Mouse (Mus musculus): ENCODE measurements at regions not wholly inside any gene's neighbourhood (a gene's known extent, or its start where the extent isn't known, plus 50 kb on each side); places are given as distances from the start of the nearest gene placed in this dataset.

- no peak for DNase-seq
These were observed 1069.9 kb downstream of the Synb start for GRCm38 (mm10) chr14:68224152-68224551.

GRCm38 (mm10) chr14:68219025-68219595 lies 1075.0 kb downstream of the Synb start:
- DNase-seq = peak; percentile 82

DNA sequence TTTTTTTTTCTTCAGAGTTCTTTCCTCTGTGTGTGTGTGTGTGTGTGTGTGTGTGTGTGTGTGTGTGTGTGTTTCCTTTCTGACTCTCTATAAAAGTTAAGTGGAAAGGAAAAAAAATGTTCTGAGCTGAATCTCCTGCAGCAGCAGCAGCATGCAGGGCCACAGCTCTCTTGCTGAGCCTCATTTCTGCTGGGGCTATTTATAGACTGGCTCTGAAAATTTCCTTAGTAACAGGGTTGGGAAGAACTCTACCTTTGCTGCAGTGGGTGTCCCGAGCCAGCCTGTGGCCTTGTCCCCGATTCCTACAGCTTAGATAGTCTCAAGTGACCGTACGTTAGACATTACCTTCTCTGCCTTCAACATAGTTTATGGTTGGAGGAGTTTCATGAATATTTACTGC lies 1075.6 kb downstream of the Synb start:
- DNase-seq = peak; percentile 63

GRCm38 (mm10) chr14:68217986-68218385 lies 1076.1 kb downstream of the Synb start:
- no peak for DNase-seq

- DNase-seq = no peak
These were observed 1080.2 kb downstream of the Synb start for GRCm38 (mm10) chr14:68213879-68214278.

- no peak for DNase-seq
These were observed 1095.3 kb downstream of the Synb start for GRCm38 (mm10) chr14:68198802-68199201.

GRCm38 (mm10) chr14:68197470-68197800 lies 1096.7 kb downstream of the Synb start:
- no peak for DNase-seq

GRCm38 (mm10) chr14:68196762-68197469 lies 1097.2 kb downstream of the Synb start:
- no peak for DNase-seq

DNA sequence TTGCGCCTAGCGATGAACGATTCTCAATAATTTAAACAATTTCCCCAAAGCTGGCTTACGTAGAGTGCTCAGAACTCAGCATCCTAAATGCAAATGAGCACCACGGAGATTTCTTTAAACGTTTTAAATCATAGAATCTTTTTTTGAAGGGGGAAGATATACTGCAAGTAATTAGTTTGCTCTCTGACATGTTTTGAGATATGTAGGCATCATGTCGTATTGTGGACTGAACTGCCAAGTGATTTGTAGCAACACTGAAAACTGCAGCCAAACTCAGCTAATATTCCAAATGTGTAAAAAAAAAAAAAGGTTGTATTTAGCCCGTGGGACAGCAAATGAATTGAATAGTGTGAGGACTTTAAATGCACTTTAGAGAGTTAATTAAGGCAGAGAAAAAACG lies 1097.9 kb downstream of the Synb start:
- DNase-seq = no peak

GRCm38 (mm10) chr14:68189876-68190275 lies 1104.2 kb downstream of the Synb start:
- DNase-seq = no peak

DNA sequence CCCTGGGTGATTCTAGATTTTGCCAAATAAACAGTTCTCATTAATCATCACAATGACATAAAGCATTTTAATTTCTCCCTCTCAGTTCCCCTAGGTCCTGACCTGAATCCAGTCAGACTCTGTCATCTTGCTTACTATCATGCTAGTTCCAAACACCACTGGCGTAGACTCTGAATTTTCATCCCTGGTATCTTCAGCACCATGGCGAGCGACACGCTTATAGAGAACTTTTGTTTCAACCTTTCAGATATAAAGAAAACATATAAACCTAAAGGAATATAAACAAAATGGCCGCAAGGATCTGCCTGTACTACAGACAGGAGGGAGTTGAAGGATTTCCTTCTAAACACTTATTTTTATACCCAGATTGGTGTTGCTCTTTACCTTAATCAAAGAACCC lies 1105.8 kb downstream of the Synb start:
- DNase-seq = no peak

DNA sequence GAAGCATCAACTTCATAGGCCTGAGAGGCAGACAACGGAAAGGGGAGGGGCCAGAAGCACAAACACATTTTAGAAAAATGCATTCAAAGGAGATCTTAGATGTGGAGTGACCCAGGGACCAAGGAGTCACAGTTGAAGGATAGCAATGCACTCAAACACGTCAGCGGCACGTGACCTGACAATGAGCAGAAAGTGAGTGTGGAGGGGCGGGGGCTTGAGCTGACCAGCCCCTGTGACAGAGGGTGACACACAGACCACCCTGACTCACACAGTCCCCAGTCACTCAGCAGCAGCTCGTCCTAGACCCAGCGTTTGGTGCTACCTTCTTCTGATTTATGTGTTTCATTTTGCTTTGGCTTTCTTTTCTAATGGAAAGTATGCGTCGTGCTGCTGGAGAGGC lies 1111.5 kb downstream of the Synb start:
- DNase-seq = no peak

GRCm38 (mm10) chr14:68181168-68181567 lies 1112.9 kb downstream of the Synb start:
- no peak for DNase-seq

All from cerebellum, adult 9-11 months (tissue).